Mouse (Mus musculus) heart, postnatal 0 days (tissue): ENCODE results near the gene Ccdc88b.

ENCODE experiments used
- CTCF ChIP-seq: IDR thresholded peaks from 2 replicates; pipeline ENCODE4 v1.5.1; 2016; ENCODE audit warnings: antibody characterized with exemption, control low read depth, low read depth
- EP300 ChIP-seq: IDR thresholded peaks from 2 replicates; pipeline ENCODE4 v1.6.1; 2016; ENCODE audit warnings: antibody characterized with exemption, low read depth

GRCm38 (mm10) chr19:6905498-6906159 lies 47.6 kb upstream of the Ccdc88b start:
- no peak for TF ChIP-seq CTCF
- no peak for TF ChIP-seq EP300
